Mouse (Mus musculus): ENCODE results near the gene Elof1. TPM values are rescaled to one million over a fixed set of nuclear protein-coding genes. Genes with fewer than 3 reads are reported as not detected.

Gene Elof1
- polyA plus RNA-seq, 1 experiment = 107 TPM

Other genes with a start within 250 kb of the Elof1 start
- gene Rab3d, start 199.0 kb downstream of the Elof1 start, polyA plus RNA-seq (2012; rRNA removed) = 10.9 and 13.6 TPM in 2 replicates
- 18.3 and 26.9 TPM in 2 replicates for gene Ccdc159, start 189.7 kb downstream of the Elof1 start, polyA plus RNA-seq (2012; rRNA removed)
- 53.8 and 53.9 TPM in 2 replicates for gene Tmem205, start 189.6 kb downstream of the Elof1 start, polyA plus RNA-seq (2012; rRNA removed)
- gene Plppr2, start 180.1 kb downstream of the Elof1 start, polyA plus RNA-seq (2012; rRNA removed) = 182 and 192 TPM in 2 replicates
- 9.0 and 10.1 TPM in 2 replicates for gene Swsap1, start 161.4 kb downstream of the Elof1 start, polyA plus RNA-seq (2012; rRNA removed)
- gene Epor, start 153.7 kb downstream of the Elof1 start, polyA plus RNA-seq (2012; rRNA removed) = 8.8 and 10.3 TPM in 2 replicates
- gene Rgl3, start 127.7 kb downstream of the Elof1 start, polyA plus RNA-seq (2012; rRNA removed) = 5.0 and 6.7 TPM in 2 replicates
- gene Ccdc151, start 114.5 kb downstream of the Elof1 start, polyA plus RNA-seq (2012; rRNA removed) = 6.9 TPM in 2 replicates
- gene Prkcsh, start 114.4 kb downstream of the Elof1 start, polyA plus RNA-seq (2012; rRNA removed) = 106 and 112 TPM in 2 replicates
- 143 and 155 TPM in 2 replicates for gene Elavl3, start 65.1 kb downstream of the Elof1 start, polyA plus RNA-seq (2012; rRNA removed)
- 0.54 TPM in 1 of 2 replicates, not detected in the other for gene Gm49318, start 45.9 kb downstream of the Elof1 start, polyA plus RNA-seq (2012; rRNA removed)
- gene Zfp653, start 45.8 kb downstream of the Elof1 start, polyA plus RNA-seq (2012; rRNA removed) = 38.2 and 39.5 TPM in 2 replicates
- gene Ecsit, start 31.7 kb downstream of the Elof1 start, polyA plus RNA-seq (2012; rRNA removed) = 62.5 and 64.9 TPM in 2 replicates
- 1.4 and 2.3 TPM in 2 replicates for gene Cnn1, start 18.0 kb downstream of the Elof1 start, polyA plus RNA-seq (2012; rRNA removed)
- gene Acp5, start 18.5 kb upstream of the Elof1 start, polyA plus RNA-seq (2012; rRNA removed) = 0.60 and 1.6 TPM in 2 replicates
- gene Pigyl, start 39.7 kb upstream of the Elof1 start, polyA plus RNA-seq (2012; rRNA removed) = 93.7 and 106 TPM in 2 replicates
- 0.04 TPM in 1 of 2 replicates, not detected in the other for gene Zfp872, start 70.9 kb upstream of the Elof1 start, polyA plus RNA-seq (2012; rRNA removed)
- 16.8 and 17.4 TPM in 2 replicates for gene Zfp809, start 108.5 kb upstream of the Elof1 start, polyA plus RNA-seq (2012; rRNA removed)
- 1.3 and 1.7 TPM in 2 replicates for gene Zfp599, start 142.7 kb upstream of the Elof1 start, polyA plus RNA-seq (2012; rRNA removed)
- 17.6 and 21.3 TPM in 2 replicates for gene Zfp810, start 190.5 kb upstream of the Elof1 start, polyA plus RNA-seq (2012; rRNA removed)